Mouse (Mus musculus): Measurements from ENCODE around the gene Neurog2. TPM values are rescaled to one million over a fixed set of nuclear protein-coding genes. Genes with fewer than 3 reads are reported as not detected.

The Neurog2 gene
- total and polyA plus RNA-seq, 3 experiments, result 0.04 TPM; not detected in 2

DNA sequence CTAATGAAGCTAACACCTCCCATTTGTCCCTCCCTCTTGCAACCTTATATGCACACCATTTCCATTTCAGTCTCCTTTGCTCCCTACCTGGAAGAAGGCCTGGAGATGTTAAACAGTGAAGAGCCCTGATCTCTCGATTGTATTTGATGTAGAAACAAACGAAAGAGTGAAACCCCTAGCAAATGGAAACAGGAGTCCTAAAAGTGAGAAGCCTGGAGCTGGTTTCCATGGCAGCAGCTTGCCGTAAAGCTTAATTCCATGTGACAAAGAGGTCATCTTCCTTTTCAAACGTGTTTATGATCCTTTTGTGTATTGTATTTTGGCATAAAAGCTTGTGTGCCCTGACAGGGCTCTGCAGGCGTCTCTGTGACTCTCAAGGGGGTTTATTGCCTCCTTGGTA lies 9.3 kb downstream of the Neurog2 start:
- Histone ChIP-seq H3K9me3 (replicated peaks; ENCODE audit: insufficient read depth, low read length) (no peaks in the 10 kb centered on the region), H3K4me1 (ENCODE audit: control insufficient read depth in 1 of 2, insufficient read depth in 2 of 2, low read length in 2 of 2) (no peaks in the 10 kb centered on the region; a peak in 1 of 4 replicates), H3K36me3 (ENCODE audit: control insufficient read depth in 1 of 2, insufficient read depth in 2 of 2, low read length in 2 of 2) (no peaks in the 10 kb centered on the region; a peak in 1 of 4 replicates), H3K27me3 (ENCODE audit: control insufficient read depth in 1 of 2, insufficient read depth in 2 of 2, low read length in 2 of 2) (peaks cover 0 to 3% of the 10 kb centered on the region in 2 experiments; a peak in 1 of 4 replicates), H3K4me3 (ENCODE audit: control insufficient read depth in 1 of 2, insufficient read depth in 1 of 2, low read depth in 2 of 2, low read length in 2 of 2) (no peak overlapping the region), H3K9ac (ENCODE audit: control insufficient read depth, low read depth, low read length, poor library complexity, severe bottlenecking) (no peak overlapping the region), H3K79me2 (ENCODE audit: control insufficient read depth, insufficient read depth, low read length, poor library complexity) (no peaks in the 10 kb centered on the region), H3K27ac (ENCODE audit: control insufficient read depth, low read depth, low read length) (no peak overlapping the region)
- DNase-seq (ENCODE audit: low read depth, low spot score), result no peak
- TF ChIP-seq RCOR1 (IDR thresholded peaks at IDR 0.05; ENCODE audit: low read depth, low read length) (no peak), MEF2A (IDR thresholded peaks at IDR 0.05; ENCODE audit: extremely low read depth, insufficient replicate concordance, low read depth, low read length, poor library complexity, severe bottlenecking) (no peak)

DNA sequence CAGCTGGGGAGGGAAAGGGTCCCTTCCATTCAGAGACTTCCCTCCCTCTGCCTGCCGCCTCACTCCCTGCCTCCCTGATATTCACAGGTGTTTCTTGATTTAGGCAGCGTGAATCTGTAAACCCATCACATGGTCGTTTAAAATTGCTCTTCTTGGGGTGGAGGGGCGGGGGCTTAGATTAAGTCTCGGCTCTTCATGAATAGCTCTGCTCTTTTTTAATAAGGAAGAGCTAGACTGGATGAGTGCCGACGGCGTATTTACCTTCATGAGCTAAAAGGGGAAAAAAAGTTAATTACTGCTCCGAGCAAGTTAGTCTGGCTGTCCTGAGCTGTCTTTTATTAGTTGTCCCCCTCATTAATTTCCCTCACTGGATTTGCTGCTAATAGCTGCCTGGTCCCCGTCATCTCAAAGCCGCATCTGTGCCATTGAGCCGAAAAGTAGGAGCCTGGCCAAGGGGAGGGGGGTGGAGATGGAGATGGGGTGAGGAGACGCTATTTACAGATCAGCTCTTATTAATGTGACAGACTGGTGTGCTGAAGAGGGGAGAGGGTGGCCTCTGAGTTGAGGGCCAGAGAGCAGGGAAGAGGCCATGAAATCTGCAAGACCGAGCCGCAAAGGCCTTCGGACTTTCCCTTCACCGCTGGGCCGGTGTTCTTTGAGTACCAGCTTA lies 13.4 kb downstream of the Neurog2 start:
- no peaks in the 10 kb centered on the region for H3K9me3 ChIP-seq (replicated peaks; ENCODE audit: insufficient read depth, low read length)

DNA sequence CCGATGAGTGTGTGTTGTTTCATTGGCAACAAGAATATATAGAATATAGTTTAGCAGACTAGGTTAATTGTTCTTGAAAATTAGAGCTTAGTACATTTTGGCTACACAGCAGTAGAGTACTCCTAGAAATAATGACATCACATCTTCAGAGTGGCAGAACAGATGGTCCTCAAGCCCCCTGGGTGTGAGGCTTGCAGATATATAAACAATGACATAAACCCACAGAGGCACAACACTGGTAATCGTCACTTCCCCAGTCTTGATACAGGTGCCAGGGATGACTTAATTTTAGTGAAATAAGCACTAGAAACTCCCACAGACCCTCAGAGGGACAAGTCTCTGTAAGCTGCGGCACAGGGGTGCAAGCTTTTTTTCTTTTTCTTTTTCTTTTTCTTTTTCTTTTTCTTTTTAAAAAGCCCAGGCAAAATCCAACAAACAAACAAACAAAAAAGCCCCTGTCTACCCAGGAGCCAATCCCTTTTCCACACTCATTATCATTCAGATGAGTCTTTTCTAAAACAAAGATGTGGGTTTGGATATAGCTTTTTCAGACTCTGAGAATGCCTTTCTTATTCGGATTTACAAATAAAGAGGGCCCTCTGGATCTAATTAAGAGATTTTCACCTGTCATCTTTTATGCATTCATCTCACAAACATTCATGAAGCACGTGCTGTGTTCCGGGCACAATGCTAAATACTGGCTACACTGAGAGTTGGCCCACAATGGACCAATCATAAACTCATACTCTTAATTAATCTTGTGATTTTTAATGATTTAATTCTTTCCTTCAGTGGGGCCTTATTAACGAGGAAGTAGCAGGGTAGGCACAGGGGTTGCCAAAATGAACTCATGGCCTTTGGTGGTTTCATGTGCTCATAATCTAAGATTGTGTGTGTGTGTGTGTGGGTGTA lies 19.1 kb downstream of the Neurog2 start:
- no peak for DNase-seq (ENCODE audit: low read depth, low spot score)
- Histone ChIP-seq H3K27ac (ENCODE audit: control insufficient read depth, low read depth, low read length) (no peak overlapping the region), H3K79me2 (ENCODE audit: control insufficient read depth, insufficient read depth, low read length, poor library complexity) (no peaks in the 10 kb centered on the region), H3K4me1 (ENCODE audit: control insufficient read depth in 1 of 2, insufficient read depth in 2 of 2, low read length in 2 of 2) (no peaks in the 10 kb centered on the region), H3K9ac (ENCODE audit: control insufficient read depth, low read depth, low read length, poor library complexity, severe bottlenecking) (no peak overlapping the region), H3K27me3 (ENCODE audit: control insufficient read depth in 1 of 2, insufficient read depth in 2 of 2, low read length in 2 of 2) (no peaks in the 10 kb centered on the region), H3K36me3 (ENCODE audit: control insufficient read depth in 1 of 2, insufficient read depth in 2 of 2, low read length in 2 of 2) (no peaks in the 10 kb centered on the region), H3K9me3 (replicated peaks; ENCODE audit: insufficient read depth, low read length) (no peaks in the 10 kb centered on the region), H3K4me3 (ENCODE audit: control insufficient read depth in 1 of 2, insufficient read depth in 1 of 2, low read depth in 2 of 2, low read length in 2 of 2) (no peak overlapping the region)
- TF ChIP-seq JUND (IDR thresholded peaks at IDR 0.05; ENCODE audit: low read depth, low read length) (no peak), ZNF384 (IDR thresholded peaks at IDR 0.05; ENCODE audit: low read depth, low read length) (no peak), MAFK (IDR thresholded peaks at IDR 0.05; ENCODE audit: borderline replicate concordance, low read depth, low read length) (no peak), KAT2A (conservative IDR thresholded peaks at IDR 0.05; ENCODE audit: low read depth, low read length) (no peak), E2F4 (IDR thresholded peaks at IDR 0.05; ENCODE audit: borderline replicate concordance, low read depth, low read length) (no peak), HCFC1 (IDR thresholded peaks at IDR 0.05; ENCODE audit: low read depth, low read length) (no peak), ELF1 (IDR thresholded peaks at IDR 0.05; ENCODE audit: low read depth, low read length) (no peak), ETS1 (IDR thresholded peaks at IDR 0.05; ENCODE audit: low read depth, low read length) (no peak), MAX (IDR thresholded peaks at IDR 0.05; ENCODE audit: low read length) (no peak), MYB (IDR thresholded peaks at IDR 0.05; ENCODE audit: low read depth, low read length) (no peak), ZKSCAN1 (IDR thresholded peaks at IDR 0.05; ENCODE audit: low read depth, low read length) (no peak)

More for the DNA sequence above, 13.4 kb downstream of the Neurog2 start:
- DNase-seq (ENCODE audit: low read depth, low spot score), result no peak
- Histone ChIP-seq H3K27ac (ENCODE audit: control insufficient read depth, low read depth, low read length) (no peak overlapping the region), H3K4me3 (ENCODE audit: control insufficient read depth in 1 of 2, insufficient read depth in 1 of 2, low read depth in 2 of 2, low read length in 2 of 2) (no peak overlapping the region), H3K9ac (ENCODE audit: control insufficient read depth, low read depth, low read length, poor library complexity, severe bottlenecking) (no peak overlapping the region), H3K27me3 (ENCODE audit: control insufficient read depth in 1 of 2, insufficient read depth in 2 of 2, low read length in 2 of 2) (no peaks in the 10 kb centered on the region), H3K79me2 (ENCODE audit: control insufficient read depth, insufficient read depth, low read length, poor library complexity) (no peaks in the 10 kb centered on the region), H3K36me3 (ENCODE audit: control insufficient read depth in 1 of 2, insufficient read depth in 2 of 2, low read length in 2 of 2) (no peaks in the 10 kb centered on the region; a peak in 1 of 4 replicates), H3K4me1 (ENCODE audit: control insufficient read depth in 1 of 2, insufficient read depth in 2 of 2, low read length in 2 of 2) (no peaks in the 10 kb centered on the region; a peak in 1 of 4 replicates)
- TF ChIP-seq ZC3H11A (IDR thresholded peaks at IDR 0.05; ENCODE audit: low read depth, low read length), result no peak
- TF ChIP-seq CHD1 (IDR thresholded peaks at IDR 0.05; ENCODE audit: low read depth, low read length), result no peak
- TF ChIP-seq BHLHE40 (IDR thresholded peaks at IDR 0.05; ENCODE audit: borderline replicate concordance, low read depth, low read length), result no peak
- TF ChIP-seq TCF12 (IDR thresholded peaks at IDR 0.05; ENCODE audit: low read depth, low read length), result no peak
- no peak for TF ChIP-seq TBP (IDR thresholded peaks at IDR 0.05; ENCODE audit: low read depth, low read length)
- TF ChIP-seq POLR2A (IDR thresholded peaks at IDR 0.05; ENCODE audit: control insufficient read depth in 1 of 2, insufficient read depth in 1 of 2, low read depth in 1 of 2, low read length in 2 of 2, poor library complexity in 1 of 2), result no peak
- no peak for TF ChIP-seq NELFE (IDR thresholded peaks at IDR 0.05; ENCODE audit: low read depth, low read length)
- TF ChIP-seq ZMIZ1 (IDR thresholded peaks at IDR 0.05; ENCODE audit: low read depth, low read length), result no peak
- no peak for TF ChIP-seq UBTF (IDR thresholded peaks at IDR 0.05; ENCODE audit: borderline replicate concordance, insufficient read depth, low read depth, low read length)
- TF ChIP-seq MYB (IDR thresholded peaks at IDR 0.05; ENCODE audit: low read depth, low read length), result no peak
- no peak for TF ChIP-seq ZNF384 (IDR thresholded peaks at IDR 0.05; ENCODE audit: low read depth, low read length)
- no peak for TF ChIP-seq CTCF (IDR thresholded peaks at IDR 0.05 in 2 of 3, conservative IDR thresholded peaks at IDR 0.05 in 1 of 3; ENCODE audit: control insufficient read depth in 1 of 3, insufficient read depth in 1 of 3, low read depth in 2 of 3, low read length in 3 of 3, poor library complexity in 1 of 3, severe bottlenecking in 1 of 3)
- TF ChIP-seq CHD2 (IDR thresholded peaks at IDR 0.05; ENCODE audit: low read length), result no peak

Measured in MEL (cell line).